Mouse (Mus musculus): ENCODE results near the gene Relt. TPM values are rescaled to one million over a fixed set of nuclear protein-coding genes. Genes with fewer than 3 reads are reported as not detected.
A peak's percentile ranks its signal among the peaks of the same experiment; 100 is the strongest.

Relt gene
- 10 to 100 TPM in 1 of 2 experiments, 1 to 10 TPM in 1; 5.3 to 12.2 TPM for total RNA-seq (2021)
- long read RNA-seq, experiment 1, partial matches to known transcripts = 1 of 5 reads
- long read RNA-seq, experiment 1, other reads (novel, unspliced or antisense) = 3 of 5 reads
- long read RNA-seq, experiment 2, transcript Relt-201 (11 exons, 2,851 nt) = major isoform, 7 of 9 reads
- long read RNA-seq, experiment 2, partial matches to known transcripts = 0 of 9 reads
- long read RNA-seq, experiment 2, other reads (novel, unspliced or antisense) = 2 of 9 reads

DNA sequence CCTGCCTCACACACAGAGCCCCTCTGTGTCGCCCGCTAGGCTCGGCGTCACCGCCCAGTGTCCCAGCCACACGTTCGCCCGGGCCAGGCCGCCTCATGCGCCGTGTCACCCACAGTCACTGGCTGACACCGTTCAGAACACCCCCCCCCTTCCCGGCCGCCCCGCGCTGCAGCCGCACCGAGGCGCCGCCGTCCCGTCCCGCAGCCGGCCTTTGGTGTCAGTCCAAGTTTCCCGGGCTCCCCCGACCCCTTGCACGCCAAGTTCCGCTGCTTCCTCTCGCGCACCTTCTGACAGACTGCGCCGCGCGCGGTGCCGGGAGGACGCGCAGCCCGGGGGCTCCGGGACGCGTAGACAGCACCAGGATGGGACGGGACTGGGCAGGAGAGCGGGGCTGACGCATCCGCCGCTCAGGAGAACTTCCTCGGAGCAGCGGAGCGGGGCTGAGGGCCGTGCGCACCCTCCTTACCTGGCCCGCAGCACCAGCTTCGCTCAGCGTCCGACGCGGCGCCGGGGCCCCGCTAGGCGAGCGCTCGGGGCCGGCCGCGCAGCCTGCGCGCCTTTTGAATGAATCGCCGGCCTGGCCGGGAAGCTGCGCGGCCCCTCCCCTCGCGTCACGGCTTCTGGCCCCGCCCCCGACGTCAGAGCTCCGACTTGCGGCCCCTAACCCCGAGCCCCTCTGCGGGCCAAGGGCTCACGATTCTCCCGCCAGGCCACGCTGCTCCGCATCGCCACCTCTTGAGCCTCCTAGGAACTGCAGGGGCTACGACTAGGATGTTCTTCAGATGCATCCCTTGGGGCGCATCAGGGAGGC lies at the start of gene Relt:
Gene Relt, minus strand, starts transcription at position 619 of the 811 bp plus-strand sequence.
- peak; percentile 92 to 94 for DNase-seq
- intact Hi-C loops (cut with DNase I) = no loop called here

DNA sequence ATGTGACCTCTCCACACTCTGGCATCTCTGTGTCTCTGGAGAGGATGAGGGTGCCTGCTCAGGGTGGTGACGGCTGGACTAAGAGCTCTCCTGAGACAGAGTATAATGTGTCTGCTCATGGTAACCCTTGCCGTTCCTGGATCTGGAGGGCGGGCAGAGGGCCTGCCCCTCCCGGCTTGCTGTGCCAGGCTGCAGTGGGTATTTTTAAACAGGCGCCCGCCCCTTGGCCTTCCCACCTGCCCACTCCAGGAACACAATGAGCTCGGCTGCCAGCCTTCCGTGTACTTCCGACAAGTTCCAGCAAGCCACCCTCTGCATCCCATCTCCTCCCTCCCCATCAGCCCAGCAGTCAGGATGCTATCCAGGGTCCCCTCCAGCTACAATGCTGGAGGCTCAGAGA lies 48.5 kb upstream of the Relt start:
- intact Hi-C loops (cut with DNase I) = no loop called here
- no peak for DNase-seq

DNA sequence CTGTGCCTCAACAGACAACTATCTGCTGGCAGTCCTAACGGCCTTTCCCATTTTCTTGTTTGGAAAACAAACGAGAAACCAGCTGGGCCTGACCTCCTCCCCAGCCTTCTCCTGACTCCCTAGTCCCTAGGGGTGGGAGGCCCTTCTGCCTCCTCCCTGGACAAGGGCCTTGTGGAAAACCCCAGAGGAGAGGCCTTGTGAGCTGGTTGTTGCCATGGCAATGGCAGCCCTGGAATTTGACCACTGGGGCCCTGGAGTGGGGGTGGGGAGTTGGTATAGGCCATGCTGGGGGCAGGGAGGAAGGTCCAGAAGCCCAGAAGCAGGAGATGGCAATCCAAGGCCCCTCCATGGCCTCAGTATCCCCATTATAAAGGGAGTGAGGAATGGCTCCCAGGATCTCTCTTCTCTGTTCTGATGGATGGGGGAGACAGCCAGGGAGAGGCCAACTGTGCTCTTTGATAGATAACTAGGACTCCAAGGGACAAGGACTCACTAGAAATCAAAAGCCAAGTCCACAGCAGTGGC lies 48.1 kb upstream of the Relt start:
- no peak for DNase-seq
- intact Hi-C loops (cut with DNase I) = no loop called here

DNA sequence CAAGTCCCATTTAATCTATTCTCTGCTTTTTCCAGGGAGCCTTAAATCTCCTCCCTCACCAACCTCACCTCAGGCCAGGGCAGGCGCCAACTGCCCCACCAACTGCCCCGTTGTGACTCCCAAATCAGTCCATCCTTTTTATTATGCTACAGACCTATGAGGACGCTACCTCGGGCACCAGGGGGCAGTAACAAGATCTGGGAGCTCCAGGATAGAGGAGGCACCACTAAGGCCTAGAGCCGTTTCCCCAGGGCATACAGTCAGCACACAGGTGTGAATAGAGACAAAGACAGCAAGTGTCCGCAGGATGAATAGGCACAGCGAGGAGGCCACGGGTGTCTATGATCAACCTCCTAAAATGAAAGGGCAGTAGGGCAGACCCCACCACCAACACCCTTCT lies 45.3 kb upstream of the Relt start:
- no peak for DNase-seq
- intact Hi-C loops (cut with DNase I) = loop anchor here (1.0 to 10.0 kb wide), 2 partner anchors 24 to 146 kb away; partner anchors contain the start of gene Arhgef17

DNA sequence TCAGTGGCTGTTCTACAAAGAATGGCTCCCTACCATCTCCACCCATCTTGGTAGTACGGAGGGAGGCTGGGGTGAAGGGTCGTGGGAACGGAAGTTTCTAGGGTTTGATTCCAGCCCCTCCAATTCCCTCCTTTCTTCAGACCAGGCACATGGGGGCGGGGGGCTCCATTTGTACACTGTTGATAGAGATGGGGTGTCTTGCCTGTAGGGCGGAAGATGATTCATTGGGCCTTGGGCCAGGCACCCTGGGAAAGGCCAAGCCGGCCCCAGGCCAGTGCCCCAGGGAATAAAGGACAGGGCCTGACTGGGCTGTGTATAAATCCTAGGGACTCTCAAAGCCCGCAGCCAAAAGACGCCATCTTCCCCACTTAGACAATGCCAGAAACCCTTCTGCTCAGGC lies 44.8 kb upstream of the Relt start:
- intact Hi-C loops (cut with DNase I) = loop anchor here (1.0 to 10.0 kb wide), 2 partner anchors 24 to 147 kb away; partner anchors contain the start of gene Arhgef17
- DNase-seq = no peak

DNA sequence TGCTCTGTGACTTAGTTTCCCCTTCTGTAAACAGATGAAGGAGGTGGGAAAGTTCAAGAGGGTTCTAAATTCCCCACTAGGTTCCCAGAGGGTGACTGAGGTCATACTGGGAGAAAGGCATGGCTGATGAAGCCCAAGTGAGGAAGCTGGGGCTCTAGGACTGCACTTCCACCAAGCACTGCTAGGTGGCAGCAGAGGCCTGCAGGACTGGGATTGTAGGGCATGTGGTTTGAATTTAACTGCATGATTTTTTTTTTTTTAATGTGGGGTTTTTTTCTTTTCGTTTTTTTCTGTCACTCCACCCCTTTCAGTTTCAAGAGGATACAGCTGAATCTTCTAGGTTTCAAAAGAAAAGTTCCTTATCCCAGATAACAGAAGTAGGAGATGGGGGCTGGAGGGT lies 44.0 kb upstream of the Relt start:
- intact Hi-C loops (cut with DNase I) = loop anchor here (10.0 kb wide), 1 partner anchor 148 kb away; no protein-coding TSS in a partner anchor
- DNase-seq = peak; percentile 81 to 87

DNA sequence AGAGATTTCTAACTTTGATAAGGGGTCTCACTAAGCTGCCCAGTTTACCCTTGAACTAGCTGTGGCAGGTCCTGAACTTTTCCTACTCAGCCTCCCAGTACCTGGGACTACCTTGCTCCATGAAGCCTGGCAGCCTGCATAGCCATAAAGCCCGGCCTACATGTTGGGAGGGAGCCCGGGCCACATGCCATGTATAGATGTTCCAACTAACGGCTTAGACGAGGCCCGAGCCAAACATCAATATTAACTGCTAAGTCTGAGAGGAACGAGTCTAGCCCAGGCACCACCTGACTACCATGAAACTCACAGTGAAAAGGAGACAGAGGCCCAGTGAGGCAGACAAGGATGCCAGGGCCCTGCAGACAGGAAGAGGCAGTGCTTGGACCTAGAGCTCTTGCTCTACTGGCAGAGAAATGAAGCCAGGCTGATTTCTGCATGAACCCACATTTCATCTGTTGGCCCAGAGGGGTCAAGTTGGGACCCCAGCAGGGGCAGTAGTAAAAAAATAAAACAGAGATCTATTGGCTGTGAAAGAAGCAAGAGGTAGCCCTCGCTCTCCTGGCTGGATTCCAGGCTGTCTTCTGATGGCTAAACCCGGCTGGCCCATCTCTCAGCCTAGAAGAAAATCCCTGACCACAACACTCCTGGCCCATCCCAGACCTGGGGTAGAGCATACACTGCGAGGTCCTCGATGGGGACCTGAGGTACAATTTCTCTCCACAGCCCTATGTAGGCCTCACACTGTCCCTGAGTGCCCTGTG lies 43.0 kb upstream of the Relt start:
- DNase-seq = no peak
- intact Hi-C loops (cut with DNase I) = loop anchor here (10.0 kb wide), 1 partner anchor 149 kb away; no protein-coding TSS in a partner anchor

DNA sequence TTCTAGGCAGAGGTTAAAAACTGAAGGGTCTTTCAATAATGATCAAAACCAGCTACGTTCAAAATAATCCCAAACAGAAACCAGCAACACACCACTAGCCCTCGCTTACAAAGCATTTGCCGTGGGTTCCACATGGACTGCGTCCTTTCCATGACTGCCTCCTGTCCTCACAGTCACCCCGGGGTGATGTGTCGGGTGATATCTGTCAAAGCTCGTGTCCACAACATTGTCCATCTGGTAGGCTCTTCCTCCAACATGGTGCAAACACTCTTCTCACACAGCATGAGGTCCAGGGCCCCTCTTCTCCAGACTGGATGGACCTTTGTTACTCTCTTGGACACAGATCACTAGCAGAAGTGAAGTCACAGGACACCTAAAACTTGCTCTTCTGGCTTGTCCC lies 41.8 kb upstream of the Relt start:
- intact Hi-C loops (cut with DNase I) = loop anchor here (10.0 kb wide), 1 partner anchor 150 kb away; no protein-coding TSS in a partner anchor
- DNase-seq = no peak

DNA sequence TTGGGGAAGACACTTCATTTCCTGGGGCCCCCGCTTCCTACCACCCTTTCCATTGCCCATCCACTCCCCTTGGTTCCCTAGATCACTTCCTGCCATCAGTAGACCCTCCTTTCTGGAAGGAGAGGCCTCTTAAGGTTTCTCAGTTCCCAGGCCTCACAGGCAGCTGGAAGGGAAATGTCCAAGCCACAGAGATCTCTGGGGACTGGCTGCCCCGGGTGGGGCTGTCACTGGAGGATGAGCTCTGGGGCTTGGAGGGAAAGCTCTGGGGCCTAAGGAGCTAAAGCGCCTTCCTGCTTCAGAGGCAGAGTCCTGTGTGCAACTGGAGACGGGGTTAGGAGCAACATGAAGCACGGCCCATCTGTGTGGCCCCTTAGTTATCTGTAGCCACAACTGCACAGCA lies 41.4 kb upstream of the Relt start:
- intact Hi-C loops (cut with DNase I) = loop anchor here (10.0 kb wide), 1 partner anchor 150 kb away; no protein-coding TSS in a partner anchor

DNA sequence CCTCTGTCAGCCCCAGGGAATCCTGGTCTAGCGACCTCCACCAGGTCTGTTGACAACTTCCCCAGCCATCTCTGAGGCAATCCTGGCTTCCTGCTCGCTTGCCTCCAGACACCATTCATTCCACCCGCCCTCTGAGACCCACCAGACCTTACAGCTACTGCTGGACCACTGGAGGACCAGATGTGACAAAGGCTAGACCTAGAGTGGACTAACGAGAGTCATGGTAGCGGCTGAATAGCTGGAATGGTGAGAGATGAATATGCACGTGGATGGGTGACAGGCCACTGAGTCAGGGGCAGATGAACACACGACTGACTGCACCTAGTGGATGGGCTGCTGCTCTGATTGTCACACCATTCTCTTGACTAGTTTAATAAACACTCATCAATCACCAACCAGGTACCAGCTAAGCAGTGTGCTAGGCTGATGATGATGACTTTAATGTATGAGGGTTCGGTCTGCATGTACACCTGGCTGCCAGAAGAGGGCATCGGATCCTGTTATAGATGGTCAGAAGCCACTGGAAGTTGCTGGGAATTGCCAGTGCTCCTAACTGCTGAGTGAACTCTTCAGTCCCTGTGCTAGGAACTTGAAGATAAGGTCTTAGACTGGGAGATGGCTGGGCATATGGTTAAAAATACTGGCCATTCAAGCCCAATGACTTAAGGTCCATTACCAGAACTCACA lies 39.3 kb upstream of the Relt start:
- DNase-seq = no peak
- intact Hi-C loops (cut with DNase I) = loop anchor here (10.0 kb wide), 1 partner anchor 152 kb away; no protein-coding TSS in a partner anchor

More for the DNA sequence above, 41.4 kb upstream of the Relt start:
- no peak for DNase-seq

DNA sequence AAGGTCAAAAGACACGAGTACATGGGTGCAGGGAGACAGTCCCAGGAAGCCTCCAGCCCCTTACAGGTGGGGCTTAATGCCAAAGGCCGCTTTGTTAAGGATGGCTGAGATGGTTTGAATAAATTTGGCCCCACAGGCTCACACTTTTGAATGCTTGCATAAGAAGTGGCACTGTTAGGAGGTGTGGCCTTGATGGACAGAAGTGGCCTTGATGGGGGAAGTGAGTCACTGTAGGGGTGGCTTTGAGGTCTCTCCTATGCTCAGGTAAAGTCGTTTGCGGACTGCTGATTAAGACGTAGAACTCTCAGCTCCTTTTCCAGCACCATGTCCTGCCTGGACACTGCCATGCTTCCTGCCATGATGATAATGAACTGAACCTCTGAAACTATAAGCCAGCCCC lies 34.6 kb upstream of the Relt start:
- no peak for DNase-seq
- intact Hi-C loops (cut with DNase I) = no loop called here

DNA sequence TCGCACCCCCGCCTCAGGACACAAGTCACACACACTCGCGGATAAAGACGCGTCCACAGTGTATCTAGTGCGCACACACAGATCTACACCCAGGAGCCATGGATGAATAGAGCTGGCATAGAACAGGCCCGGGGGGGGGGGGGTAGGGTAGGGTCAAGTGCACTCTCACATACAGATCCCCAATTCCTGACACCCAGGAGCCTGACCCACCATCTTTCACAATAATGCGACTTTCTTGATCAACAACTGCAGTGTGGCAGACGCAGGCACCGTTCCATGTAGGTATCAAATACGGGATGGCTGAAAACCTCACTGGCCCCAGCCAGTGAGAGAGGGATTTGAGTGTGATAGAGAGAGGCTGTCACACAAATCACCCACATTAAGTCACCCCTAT lies 31.6 kb upstream of the Relt start:
- DNase-seq = no peak
- intact Hi-C loops (cut with DNase I) = no loop called here

DNA sequence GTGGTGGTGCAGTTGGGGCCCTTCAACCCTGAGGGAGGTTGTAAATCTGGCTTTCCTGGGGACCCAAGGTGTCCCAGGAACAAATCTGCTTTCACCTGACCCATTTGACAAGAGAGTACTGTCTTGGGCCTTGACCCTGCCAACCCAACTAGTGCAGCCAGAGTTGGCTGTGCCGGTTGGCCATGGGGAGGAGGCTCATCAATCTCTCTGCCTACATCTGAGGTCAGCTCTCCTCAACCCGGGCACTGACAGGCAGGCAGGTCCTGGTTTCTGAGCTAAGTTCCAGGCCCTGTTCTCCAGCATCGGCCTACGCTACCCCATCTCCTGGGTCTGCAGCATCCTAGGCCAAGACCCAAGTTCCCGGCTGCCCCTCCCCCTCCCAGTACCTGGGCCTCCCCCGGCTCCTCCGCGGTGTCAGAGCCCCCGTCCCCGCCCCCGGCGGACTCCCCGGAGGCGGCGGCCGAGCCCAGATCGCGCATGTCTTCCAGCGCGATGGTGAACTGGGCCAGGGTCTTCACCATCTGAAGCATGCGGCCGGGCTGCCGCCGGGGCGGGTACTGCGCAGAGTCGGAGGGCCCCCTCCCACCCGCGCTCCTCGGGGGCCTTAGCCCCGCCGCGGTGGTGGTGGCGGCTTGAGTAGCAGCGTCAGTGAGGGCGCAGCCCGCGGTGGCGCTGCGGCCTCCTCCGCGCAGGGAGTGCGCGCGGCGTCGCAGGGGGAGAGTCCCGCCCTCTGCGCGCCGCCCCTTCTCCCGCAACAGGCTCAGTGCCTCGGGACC lies 31.0 kb upstream of the Relt start:
- intact Hi-C loops (cut with DNase I) = no loop called here
- DNase-seq = no peak

DNA sequence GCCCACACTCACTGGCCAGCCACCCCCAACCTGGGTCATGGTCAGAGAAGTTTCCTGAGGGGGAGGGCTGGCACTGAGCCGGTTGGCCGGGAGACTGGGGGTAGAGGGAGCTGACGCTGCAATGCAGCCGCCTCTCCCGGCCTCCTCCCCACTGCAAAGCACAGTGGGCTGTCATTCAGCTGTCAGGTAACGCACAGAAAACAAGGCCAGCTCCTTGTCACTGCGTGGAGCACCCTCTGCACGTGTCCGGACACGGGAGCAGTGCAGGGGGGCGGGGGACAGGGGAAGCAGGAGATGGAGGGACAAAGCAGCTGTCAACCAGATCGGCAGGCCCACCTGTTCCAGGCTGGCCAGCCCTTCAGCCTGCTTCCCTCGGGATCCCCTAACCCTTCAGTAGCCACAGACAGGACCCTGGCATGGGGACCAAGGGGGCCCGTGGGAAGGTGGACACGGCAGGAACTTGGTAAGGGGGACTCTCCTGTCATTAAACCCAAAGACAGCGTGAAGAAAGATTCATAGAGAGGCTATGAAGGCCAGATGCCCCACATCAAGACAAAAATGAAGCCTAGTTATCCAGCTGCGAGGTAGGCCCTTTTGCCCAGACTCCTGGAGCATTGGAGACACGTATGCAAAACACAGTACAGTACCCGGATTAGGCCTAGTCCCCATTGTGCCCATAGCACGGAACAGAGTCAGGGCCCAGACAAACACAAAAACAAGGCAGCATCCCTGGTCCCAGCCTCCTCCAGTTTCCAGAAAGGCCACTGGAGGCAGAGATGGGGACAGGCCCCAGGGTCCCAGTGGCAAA lies 30.2 kb upstream of the Relt start:
- DNase-seq = no peak
- intact Hi-C loops (cut with DNase I) = no loop called here

DNA sequence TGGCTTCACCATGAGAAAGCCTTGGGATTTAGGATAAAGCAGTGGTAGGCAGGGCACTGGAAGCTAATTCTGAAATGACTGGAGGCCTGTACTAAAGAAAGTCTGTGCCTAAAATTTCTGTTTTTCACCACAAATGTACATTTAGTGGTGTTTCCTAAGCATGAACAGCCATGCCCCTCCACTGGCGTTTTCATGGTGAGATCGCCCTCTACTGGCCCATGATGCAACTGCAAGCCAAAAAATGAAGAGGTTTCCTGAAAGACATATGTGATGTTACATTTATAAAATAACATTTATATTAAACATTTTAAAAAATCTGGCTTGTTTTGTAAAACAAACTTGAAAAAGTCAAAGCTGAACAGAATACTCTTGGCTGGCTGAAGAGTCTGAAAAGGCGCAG lies 23.3 kb upstream of the Relt start:
- intact Hi-C loops (cut with DNase I) = loop anchor here (2.0 kb wide), 1 partner anchor 38 kb away; no protein-coding TSS in a partner anchor
- no peak for DNase-seq

DNA sequence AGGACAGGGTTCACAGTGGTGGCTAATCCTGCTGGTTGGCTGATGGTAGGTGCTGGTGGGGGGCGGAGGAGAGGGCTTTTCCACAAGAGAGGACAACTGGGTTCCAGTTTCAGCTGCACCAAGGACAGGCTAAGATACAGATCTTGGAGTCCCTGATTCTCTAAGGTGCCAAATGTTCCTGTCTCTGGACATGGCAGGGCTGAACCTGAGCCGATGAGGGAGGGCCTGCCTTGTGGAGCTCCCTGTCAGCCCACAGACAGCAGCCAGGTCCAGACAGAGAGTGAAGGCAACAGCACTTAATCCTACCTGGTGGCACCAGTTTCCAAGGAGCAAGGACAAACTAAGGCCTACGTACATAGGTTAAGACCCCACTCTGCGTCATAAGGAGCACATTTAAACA lies 21.2 kb upstream of the Relt start:
- no peak for DNase-seq
- intact Hi-C loops (cut with DNase I) = no loop called here

DNA sequence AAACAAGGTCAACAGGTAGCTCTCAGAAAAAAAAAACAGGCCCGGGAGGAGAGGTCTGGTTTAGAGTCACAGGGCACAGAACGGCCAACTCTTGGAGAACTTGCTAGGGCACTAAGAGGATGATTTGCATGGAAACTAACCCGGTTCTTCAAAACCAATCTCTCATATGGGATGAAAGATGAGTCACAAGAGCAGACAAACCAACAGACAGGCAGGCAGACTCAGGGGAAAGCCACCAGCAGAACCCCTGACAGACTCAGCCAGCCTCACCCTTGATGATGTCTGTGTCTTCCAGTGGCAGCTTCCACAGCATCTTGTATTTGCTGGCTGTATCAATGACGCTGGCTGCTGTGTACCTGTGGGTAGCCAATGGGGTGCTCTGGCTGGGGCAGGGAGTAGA lies 18.7 kb upstream of the Relt start:
- DNase-seq = no peak
- intact Hi-C loops (cut with DNase I) = no loop called here

DNA sequence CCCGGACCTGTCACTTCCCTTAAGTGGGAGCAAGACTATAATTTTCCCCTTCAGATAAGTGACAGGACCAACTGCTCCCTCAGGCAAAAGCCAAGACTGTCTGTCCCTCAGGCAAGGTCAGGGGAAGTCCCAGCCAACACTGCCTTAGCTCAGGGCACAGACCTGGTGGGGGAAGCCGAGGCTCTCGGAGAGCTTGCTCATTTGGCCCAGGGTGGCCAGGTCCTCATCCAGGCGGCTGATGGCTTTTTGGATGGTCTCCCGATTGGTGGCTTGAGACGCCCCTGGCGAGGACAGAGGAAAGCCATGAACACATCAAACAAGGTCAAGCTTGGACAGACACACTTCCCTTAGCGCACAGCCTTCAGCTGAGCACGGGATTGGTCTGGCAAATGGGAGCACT lies 18.3 kb upstream of the Relt start:
- intact Hi-C loops (cut with DNase I) = no loop called here
- peak; percentile 47 to 70 for DNase-seq
